Mouse (Mus musculus): ENCODE data around the gene Clec4g.

- no peak for TF ChIP-seq CTCF (IDR thresholded peaks at IDR 0.05; ENCODE audit: low read depth)
- TF ChIP-seq EP300 (IDR thresholded peaks at IDR 0.05; ENCODE audit: low read depth) = no peak
Observed at GRCm38 (mm10) chr8:3682435-3682834, 38.0 kb downstream of the Clec4g start.

Measured in liver, postnatal 0 days (tissue).